Mouse (Mus musculus): ENCODE measurements at regions not wholly inside any gene's neighbourhood (a gene's known extent, or its start where the extent isn't known, plus 50 kb on each side); places are given as distances from the start of the nearest gene placed in this dataset.
A peak's percentile ranks its signal among the peaks of the same experiment; 100 is the strongest.

DNA sequence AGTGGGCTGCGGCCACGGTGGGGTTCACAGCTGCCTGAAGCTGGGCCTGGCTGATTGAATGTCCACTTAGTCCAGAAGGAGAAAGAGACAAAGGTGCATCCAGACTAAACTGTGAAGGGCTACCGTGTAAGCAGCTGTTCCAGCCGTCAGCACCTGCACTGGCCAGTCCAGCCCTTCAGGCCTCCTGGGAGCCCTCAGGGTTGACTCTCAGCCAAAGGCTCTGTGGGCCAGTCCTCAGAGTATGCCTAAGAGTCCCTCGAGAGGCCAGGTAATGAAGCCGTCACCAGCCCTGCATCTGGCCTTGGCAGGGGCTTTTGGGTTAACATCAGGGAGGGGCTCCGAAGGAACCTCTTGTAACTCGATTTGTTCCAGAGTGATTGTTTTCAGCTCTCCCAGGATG lies 187.4 kb downstream of the Gpd2 start:
- H3K4me1 ChIP-seq (ENCODE audit: control insufficient read depth, insufficient read depth, low read length), result no peaks in the 10 kb centered on the region
- no peak overlapping the region for H3K9ac ChIP-seq (replicated peaks; ENCODE audit: low read depth, low read length)
- H3K36me3 ChIP-seq (ENCODE audit: control insufficient read depth, insufficient read depth, low read length), result no peaks in the 10 kb centered on the region
- H3K4me3 ChIP-seq (ENCODE audit: low read depth, low read length), result no peak overlapping the region
- no peak overlapping the region for H3K27ac ChIP-seq (ENCODE audit: low read length)
- no peak overlapping the region for H3K4me2 ChIP-seq (replicated peaks; ENCODE audit: low read depth, low read length)
- no peaks in the 10 kb centered on the region for H3K27me3 ChIP-seq (ENCODE audit: control insufficient read depth, insufficient read depth, low read length)
- no peak for ATAC-seq (ENCODE audit: insufficient number of reproducible peaks, insufficient read depth, low FRiP score, low read depth)
- H3K9me3 ChIP-seq (ENCODE audit: control insufficient read depth, low read depth, low read length), result no peaks in the 10 kb centered on the region
- WGBS, result 89% methylated on average over 8 of the region's 8 CpGs

DNA sequence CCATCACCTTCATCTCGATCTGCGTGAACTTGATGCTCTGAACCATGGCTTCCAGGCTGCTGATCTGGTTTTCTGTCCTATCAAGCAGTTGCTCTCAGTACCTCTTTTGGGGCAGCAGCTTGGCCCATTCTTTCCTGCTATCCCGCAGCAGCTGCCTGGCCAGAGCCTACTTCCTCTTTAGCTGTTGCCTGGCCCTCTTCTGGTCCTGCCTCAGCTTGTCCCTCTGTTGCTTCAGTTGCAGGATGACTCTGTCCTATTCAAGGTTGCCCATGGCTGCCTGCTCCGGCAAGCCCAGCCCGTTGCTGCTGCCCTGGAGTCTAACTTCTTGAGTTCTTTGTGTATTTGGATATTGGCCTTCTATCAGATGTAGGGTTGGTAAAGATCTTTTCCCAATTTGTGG lies 188.0 kb downstream of the Gpd2 start:
- H3K4me1 ChIP-seq (ENCODE audit: control insufficient read depth, insufficient read depth, low read length), result no peaks in the 10 kb centered on the region
- no peak overlapping the region for H3K4me3 ChIP-seq (ENCODE audit: low read depth, low read length)
- no peaks in the 10 kb centered on the region for H3K9me3 ChIP-seq (ENCODE audit: control insufficient read depth, low read depth, low read length)
- H3K36me3 ChIP-seq (ENCODE audit: control insufficient read depth, insufficient read depth, low read length), result no peaks in the 10 kb centered on the region
- H3K27me3 ChIP-seq (ENCODE audit: control insufficient read depth, insufficient read depth, low read length), result no peaks in the 10 kb centered on the region
- H3K27ac ChIP-seq (ENCODE audit: low read length), result no peak overlapping the region
- WGBS, result 89% methylated on average over 5 of the region's 5 CpGs
- ATAC-seq (ENCODE audit: insufficient number of reproducible peaks, insufficient read depth, low FRiP score, low read depth), result no peak
- H3K4me2 ChIP-seq (replicated peaks; ENCODE audit: low read depth, low read length), result no peak overlapping the region
- H3K9ac ChIP-seq (replicated peaks; ENCODE audit: low read depth, low read length), result no peak overlapping the region

DNA sequence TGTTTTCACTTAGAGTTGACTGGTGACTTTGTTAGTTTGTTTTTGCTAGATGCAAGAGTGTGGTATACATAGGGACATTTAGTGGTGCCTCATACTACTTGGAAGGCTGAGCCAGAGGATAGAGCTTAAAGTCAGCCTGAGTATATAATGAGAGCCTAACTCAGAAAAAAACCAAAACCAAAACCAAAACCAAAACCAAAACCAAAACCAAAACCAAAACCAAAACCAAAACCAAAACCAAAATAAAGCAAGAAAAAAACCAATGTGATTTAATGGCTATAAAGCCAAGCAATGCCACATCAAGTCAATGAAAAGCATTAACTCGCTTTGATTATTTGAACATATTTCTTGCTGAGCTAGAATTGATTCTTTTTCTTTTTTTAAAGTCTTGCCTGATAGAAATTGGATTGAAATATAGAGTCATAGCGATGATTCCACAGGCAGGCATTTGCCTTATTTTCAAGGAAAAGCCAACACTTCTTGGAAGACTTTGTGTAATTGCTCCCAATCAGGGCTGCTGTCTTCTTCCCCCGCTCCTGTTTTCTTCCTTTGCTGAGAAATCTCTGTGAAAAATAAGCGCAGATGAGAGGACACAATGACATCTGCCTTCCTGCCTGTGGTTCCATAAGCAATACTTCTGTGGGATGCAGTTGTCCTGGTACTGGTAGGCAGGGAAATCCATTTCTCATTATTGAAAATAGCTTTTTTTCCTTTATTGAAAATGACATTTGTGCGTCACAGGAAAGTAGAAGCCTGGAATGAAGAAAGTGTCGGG lies 213.7 kb downstream of the Gpd2 start:
- Histone ChIP-seq H3K36me3 (ENCODE audit: control insufficient read depth, insufficient read depth, low read length) (no peaks in the 10 kb centered on the region), H3K4me1 (ENCODE audit: control insufficient read depth, insufficient read depth, low read length) (no peaks in the 10 kb centered on the region), H3K4me2 (replicated peaks; ENCODE audit: low read depth, low read length) (no peak overlapping the region), H3K9ac (replicated peaks; ENCODE audit: low read depth, low read length) (no peak overlapping the region), H3K27ac (ENCODE audit: low read length) (no peak overlapping the region), H3K9me3 (ENCODE audit: control insufficient read depth, low read depth, low read length) (no peaks in the 10 kb centered on the region), H3K4me3 (ENCODE audit: low read depth, low read length) (no peak overlapping the region), H3K27me3 (ENCODE audit: control insufficient read depth, insufficient read depth, low read length) (no peaks in the 10 kb centered on the region)
- no peak for ATAC-seq (ENCODE audit: insufficient number of reproducible peaks, insufficient read depth, low FRiP score, low read depth)
- WGBS, result 92% methylated on average over 6 of the region's 6 CpGs

DNA sequence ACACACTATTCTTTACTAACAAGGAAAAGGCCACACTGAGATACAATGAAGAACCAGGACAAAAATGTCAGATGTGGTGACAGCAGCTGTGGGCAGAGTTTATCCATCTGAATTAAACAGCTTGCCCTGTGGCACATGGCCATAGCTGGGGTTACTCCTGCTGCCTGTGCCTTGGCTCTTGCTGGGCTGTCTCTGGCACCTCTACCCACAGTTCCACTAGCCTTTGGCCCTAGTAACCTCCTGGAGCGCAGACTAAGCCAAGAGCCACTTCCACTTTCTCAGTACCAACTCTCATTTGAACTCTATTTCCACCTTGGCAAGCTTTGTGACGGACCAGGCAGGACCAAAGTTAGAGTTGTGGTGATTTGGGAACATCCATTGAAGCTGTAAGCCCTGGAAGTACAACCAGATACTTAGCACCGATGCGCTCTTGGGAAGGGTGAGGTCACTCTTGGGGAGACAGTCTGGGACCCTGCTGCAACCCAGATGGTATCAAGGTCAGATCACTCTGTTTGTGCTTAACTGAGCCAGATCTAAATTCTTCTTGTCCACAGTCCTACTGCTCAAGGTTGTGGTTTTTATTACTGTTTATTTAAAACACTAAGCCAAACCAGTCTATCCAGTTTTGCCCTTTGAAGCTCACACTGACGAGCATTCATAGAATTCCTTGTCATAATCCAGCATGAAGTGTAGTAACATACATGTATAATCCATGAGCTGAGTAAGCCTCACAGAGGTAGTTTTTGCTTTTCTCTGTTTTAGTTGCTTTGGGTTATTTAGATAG lies 216.7 kb downstream of the Gpd2 start:
- peak; percentile 42; the same call in 1 of the 2 replicates for ATAC-seq (ENCODE audit: insufficient number of reproducible peaks, insufficient read depth, low FRiP score, low read depth)
- Histone ChIP-seq H3K4me2 (replicated peaks; ENCODE audit: low read depth, low read length) (no peak overlapping the region), H3K27ac (ENCODE audit: low read length) (no peak overlapping the region), H3K36me3 (ENCODE audit: control insufficient read depth, insufficient read depth, low read length) (no peaks in the 10 kb centered on the region), H3K9me3 (ENCODE audit: control insufficient read depth, low read depth, low read length) (no peaks in the 10 kb centered on the region), H3K9ac (replicated peaks; ENCODE audit: low read depth, low read length) (no peak overlapping the region), H3K27me3 (ENCODE audit: control insufficient read depth, insufficient read depth, low read length) (no peaks in the 10 kb centered on the region), H3K4me1 (ENCODE audit: control insufficient read depth, insufficient read depth, low read length) (no peaks in the 10 kb centered on the region), H3K4me3 (ENCODE audit: low read depth, low read length) (no peak overlapping the region)
- 78% methylated on average over 5 of the region's 5 CpGs for WGBS

DNA sequence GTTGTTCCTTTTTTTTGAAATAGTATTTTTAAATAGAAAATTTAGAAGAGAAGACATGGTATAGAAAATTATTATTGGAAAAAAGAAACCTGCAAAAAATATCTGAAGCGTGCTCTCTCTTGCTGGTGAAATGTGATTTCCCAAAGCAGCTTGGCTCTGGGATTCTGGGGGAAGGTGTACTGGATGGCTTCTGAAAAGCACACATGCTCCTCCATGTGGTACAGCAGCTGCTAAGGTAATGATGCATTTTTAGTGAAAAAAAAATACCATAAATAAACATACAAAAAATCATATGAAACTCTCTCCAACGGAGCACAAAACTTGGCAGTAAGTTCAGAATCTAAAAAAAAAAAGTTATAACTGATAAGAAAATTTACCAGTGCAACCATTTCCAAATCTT lies 222.5 kb downstream of the Gpd2 start:
- H3K4me3 ChIP-seq (ENCODE audit: low read depth, low read length), result no peak overlapping the region
- H3K27me3 ChIP-seq (ENCODE audit: control insufficient read depth, insufficient read depth, low read length), result no peaks in the 10 kb centered on the region
- H3K27ac ChIP-seq (ENCODE audit: low read length), result no peak overlapping the region
- H3K4me2 ChIP-seq (replicated peaks; ENCODE audit: low read depth, low read length), result no peak overlapping the region
- no peak overlapping the region for H3K9ac ChIP-seq (replicated peaks; ENCODE audit: low read depth, low read length)
- ATAC-seq (ENCODE audit: insufficient number of reproducible peaks, insufficient read depth, low FRiP score, low read depth), result no peak
- H3K9me3 ChIP-seq (ENCODE audit: control insufficient read depth, low read depth, low read length), result no peaks in the 10 kb centered on the region
- WGBS, result 84% methylated on average over 2 of the region's 2 CpGs
- H3K36me3 ChIP-seq (ENCODE audit: control insufficient read depth, insufficient read depth, low read length), result no peaks in the 10 kb centered on the region
- H3K4me1 ChIP-seq (ENCODE audit: control insufficient read depth, insufficient read depth, low read length), result no peaks in the 10 kb centered on the region

DNA sequence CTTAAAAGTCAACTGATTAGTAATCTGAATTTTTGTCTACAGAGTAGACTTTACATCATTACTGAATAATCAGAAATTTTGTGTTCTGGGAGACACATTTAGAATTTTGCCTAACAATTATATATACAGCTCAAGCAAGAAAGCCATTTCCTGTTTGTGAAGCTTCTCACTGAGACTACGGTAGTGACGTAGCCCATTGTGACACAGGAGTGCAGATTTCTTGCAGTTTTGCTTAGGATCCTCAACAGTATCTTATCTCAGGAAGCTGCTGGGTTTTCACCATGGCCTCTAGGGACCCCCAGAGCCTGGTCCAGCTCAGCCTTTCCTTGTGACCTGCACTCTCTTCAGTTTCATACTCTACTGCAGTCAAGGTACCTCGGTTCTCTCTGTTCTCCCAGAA lies 236.4 kb downstream of the Gpd2 start:
- Histone ChIP-seq H3K9me3 (ENCODE audit: control insufficient read depth, low read depth, low read length) (no peaks in the 10 kb centered on the region), H3K9ac (replicated peaks; ENCODE audit: low read depth, low read length) (no peak overlapping the region), H3K27ac (ENCODE audit: low read length) (no peak overlapping the region), H3K36me3 (ENCODE audit: control insufficient read depth, insufficient read depth, low read length) (no peaks in the 10 kb centered on the region), H3K4me2 (replicated peaks; ENCODE audit: low read depth, low read length) (no peak overlapping the region), H3K4me3 (ENCODE audit: low read depth, low read length) (no peak overlapping the region), H3K27me3 (ENCODE audit: control insufficient read depth, insufficient read depth, low read length) (no peaks in the 10 kb centered on the region), H3K4me1 (ENCODE audit: control insufficient read depth, insufficient read depth, low read length) (no peaks in the 10 kb centered on the region)
- ATAC-seq (ENCODE audit: insufficient number of reproducible peaks, insufficient read depth, low FRiP score, low read depth), result no peak
- WGBS, result 87% methylated on average over 3 of the region's 3 CpGs

DNA sequence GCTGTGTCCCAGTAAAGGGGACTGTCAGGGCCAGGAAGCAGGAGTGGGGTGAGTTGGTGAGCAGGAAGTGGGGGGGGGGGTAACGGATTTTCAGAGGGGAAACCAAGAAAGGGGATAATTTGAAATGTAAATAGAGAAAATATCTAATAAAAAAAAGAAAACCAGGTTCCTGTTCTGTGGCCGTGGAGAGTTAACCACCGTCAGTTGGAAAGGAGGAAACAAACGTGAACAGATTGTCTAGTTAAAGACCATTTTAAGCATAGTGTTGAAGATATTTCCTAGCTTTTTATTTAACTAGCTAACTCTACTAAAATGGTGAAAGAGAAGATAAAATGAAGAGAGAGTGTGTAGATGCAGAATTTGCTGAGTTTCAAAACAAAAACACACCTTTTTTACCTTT lies 254.7 kb downstream of the Gpd2 start:
- H3K4me1 ChIP-seq (ENCODE audit: control insufficient read depth, insufficient read depth, low read length), result no peaks in the 10 kb centered on the region
- no peaks in the 10 kb centered on the region for H3K27me3 ChIP-seq (ENCODE audit: control insufficient read depth, insufficient read depth, low read length)
- 78% methylated on average over 4 of the region's 4 CpGs for WGBS

DNA sequence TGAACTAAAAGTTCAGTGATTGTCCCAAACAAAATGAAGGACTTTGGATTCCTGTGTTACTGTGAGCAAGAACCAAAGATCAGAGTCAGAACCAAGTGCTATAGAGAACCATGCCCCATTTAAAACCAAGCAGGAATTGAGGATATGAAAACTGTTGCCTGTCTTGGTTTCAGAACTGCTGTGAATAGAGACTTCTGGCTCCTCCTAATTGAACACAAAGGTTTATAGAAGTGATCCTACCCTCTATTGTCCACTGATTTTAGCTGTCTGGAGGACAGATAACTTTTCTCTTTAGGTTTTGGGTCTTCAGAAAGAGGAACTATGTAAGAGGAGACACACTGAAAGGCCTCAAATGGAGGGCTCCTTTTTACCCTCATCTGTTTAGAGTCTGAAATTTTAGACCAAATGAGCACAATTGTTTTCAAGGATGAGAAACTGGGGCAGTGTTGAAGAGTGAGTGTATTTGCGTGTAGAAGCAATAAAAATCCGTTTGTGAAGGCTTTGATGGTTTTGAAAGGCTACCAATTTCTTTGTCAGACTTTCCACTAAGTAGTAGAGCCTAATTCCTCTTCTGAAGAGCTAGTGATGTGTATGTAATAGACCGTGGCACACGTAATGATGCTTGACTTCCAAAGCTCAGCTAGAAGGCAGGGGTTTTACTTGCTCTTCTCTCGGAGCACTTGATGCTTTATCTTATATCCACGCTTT lies 255.6 kb downstream of the Gpd2 start:
- Histone ChIP-seq H3K9ac (replicated peaks; ENCODE audit: low read depth, low read length) (no peak overlapping the region), H3K36me3 (ENCODE audit: control insufficient read depth, insufficient read depth, low read length) (no peaks in the 10 kb centered on the region), H3K4me2 (replicated peaks; ENCODE audit: low read depth, low read length) (no peak overlapping the region), H3K27me3 (ENCODE audit: control insufficient read depth, insufficient read depth, low read length) (no peaks in the 10 kb centered on the region), H3K4me1 (ENCODE audit: control insufficient read depth, insufficient read depth, low read length) (no peaks in the 10 kb centered on the region), H3K27ac (ENCODE audit: low read length) (no peak overlapping the region), H3K4me3 (ENCODE audit: low read depth, low read length) (no peak overlapping the region), H3K9me3 (ENCODE audit: control insufficient read depth, low read depth, low read length) (no peaks in the 10 kb centered on the region)
- no peak for ATAC-seq (ENCODE audit: insufficient number of reproducible peaks, insufficient read depth, low FRiP score, low read depth)
- 83% methylated on average over 6 of the region's 6 CpGs for WGBS

More for the DNA sequence above, 254.7 kb downstream of the Gpd2 start:
- no peak overlapping the region for H3K4me3 ChIP-seq (ENCODE audit: low read depth, low read length)
- no peak overlapping the region for H3K27ac ChIP-seq (ENCODE audit: low read length)
- no peaks in the 10 kb centered on the region for H3K9me3 ChIP-seq (ENCODE audit: control insufficient read depth, low read depth, low read length)
- no peak for ATAC-seq (ENCODE audit: insufficient number of reproducible peaks, insufficient read depth, low FRiP score, low read depth)
- no peak overlapping the region for H3K4me2 ChIP-seq (replicated peaks; ENCODE audit: low read depth, low read length)
- no peaks in the 10 kb centered on the region for H3K36me3 ChIP-seq (ENCODE audit: control insufficient read depth, insufficient read depth, low read length)
- no peak overlapping the region for H3K9ac ChIP-seq (replicated peaks; ENCODE audit: low read depth, low read length)

All from stomach, embryonic 14.5 days (tissue).